Mouse (Mus musculus) lung, postnatal 10 days (tissue): ENCODE measurements around the gene Akap10.
"Not testable (repeated sequence)": the region's sequence is repeated elsewhere in the genome, so short reads cannot be mapped to it uniquely, and the experiment has no call there.

Experiments used
- DNase-seq: peaks from one replicate; pipeline ENCODE4 v3.0.0; 2021

Gene Akap10

DNA sequence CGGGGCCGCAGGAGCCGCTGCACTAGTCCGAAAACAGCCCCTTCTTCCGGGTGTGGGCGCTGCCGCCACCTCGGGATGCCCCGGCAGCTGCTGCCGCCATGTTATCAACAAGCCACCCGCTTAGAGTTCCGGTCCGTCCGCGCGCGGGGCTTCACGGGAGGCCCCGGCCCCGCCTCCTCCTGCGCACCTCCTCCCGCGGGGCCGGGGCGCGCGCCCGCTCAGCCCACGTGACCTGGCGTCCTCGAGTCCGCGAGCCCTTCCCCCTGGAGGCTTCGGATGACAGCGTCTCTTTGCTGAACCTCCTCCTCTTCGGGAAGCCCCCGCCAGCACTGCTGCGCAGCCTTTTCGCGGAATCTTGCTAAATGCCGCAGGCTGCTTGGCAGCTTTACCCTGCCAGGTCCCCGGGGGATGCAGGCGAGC lies at the start of gene Akap10:
TSS of gene Akap10 (minus strand) at position 155 of the 420 bp plus-strand sequence.
- peak; percentile 96 for DNase-seq

DNA sequence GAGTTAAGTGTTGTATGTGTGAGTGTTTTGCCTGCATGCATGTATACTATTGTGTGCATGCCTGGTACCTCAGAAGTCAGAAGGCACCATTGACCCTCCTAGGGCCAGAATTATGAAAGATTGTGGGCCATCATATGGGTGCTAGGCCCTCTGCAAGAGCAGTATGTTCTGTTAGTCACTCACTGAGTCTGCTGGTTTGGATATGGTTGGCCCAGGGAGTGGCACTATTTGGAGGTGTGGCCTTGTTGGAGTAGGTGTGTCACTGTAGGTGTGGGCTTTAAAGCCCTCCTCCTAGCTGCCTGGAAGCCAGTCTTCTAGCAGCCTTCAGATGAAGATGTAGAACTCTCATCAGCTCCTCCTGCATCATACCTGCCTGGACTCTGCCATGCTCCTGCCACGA lies 45.7 kb upstream of the Akap10 start:
- DNase-seq, result no peak

GRCm38 (mm10) chr11:61974106-61974707 lies 44.2 kb upstream of the Akap10 start:
- DNase-seq, result no peak

DNA sequence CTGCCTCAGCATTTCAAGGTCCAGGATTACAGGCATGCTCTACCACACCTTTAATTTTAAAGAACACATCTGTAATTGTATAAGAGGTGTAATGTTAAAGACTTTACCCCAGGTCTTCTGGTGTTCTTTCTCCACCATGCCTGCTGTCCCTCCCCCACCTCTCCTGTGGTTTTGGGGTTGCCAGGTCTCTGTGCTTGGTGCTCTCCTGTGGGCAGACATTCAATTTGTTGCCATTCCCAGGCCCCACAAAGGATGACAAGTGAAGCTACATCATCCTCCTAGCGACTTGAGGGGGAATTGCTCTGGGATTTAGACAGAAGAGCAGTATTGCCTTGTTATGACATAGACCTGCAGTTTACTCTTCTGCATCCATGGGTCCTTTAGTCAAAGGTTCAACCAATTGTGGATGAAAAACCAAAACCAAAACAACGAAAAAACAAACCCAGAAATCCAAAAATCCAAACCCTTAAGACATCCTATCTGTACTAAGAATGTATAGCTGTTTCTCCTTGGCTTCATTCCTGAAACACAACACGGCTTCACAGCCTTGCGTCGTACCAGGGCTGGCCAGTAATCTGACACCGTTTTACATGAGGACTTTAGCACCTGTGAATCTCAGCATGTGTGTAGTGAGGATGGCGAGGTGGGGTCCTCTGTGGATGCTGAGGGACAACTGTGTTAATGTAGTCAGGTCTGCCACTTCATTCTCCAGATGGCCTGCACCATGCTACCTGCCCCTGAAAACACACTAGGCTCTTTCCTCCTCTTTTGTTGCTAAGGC lies 41.6 kb upstream of the Akap10 start:
- DNase-seq, result no peak

DNA sequence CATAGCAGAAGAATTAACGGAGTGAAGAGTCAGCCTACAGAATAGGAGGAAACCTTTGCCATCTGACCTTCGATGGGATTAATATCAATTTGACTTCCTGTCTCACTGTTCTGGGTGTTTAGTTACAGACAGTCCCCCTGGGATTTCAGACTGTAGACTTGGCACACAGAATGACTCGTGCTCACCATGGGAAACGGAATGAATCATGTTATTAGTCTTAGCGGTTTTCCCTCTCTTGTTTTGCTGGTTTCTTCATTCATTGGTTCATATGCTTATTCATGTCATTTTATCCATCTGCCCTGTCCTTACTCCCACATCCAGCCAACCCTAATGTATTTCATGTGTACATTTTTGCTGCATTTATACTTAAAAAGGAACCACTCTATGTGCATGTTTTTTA lies 40.8 kb upstream of the Akap10 start:
- peak; percentile 16 for DNase-seq

- no peak for DNase-seq
Observed at GRCm38 (mm10) chr11:61968875-61969274, 38.8 kb upstream of the Akap10 start.

- DNase-seq, result no peak
Observed at GRCm38 (mm10) chr11:61967034-61967433, 37.0 kb upstream of the Akap10 start.

- no peak for DNase-seq
Observed at GRCm38 (mm10) chr11:61964611-61965010, 34.6 kb upstream of the Akap10 start.

GRCm38 (mm10) chr11:61963193-61963592 lies 33.1 kb upstream of the Akap10 start:
- no peak for DNase-seq

GRCm38 (mm10) chr11:61962684-61963083 lies 32.6 kb upstream of the Akap10 start:
- DNase-seq, result no peak

DNA sequence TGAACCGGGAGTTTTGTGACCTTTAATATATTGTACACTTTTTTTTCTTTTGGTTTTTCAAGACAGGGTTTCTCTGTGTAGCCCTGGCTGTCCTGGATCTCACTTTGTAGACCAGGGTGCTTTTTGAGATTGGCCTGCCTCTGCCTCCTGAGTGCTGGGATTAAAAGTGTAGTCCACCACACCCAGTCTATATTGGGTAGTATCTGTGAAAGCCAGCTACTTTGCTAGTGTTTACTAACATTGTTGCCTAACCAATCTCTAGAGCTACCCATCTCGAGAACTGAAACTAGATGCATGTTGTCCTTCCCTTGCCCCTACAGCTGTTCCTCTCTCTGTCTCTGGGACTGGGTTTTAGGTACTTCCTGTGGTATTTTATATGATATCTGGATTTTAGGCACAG lies 30.0 kb upstream of the Akap10 start:
- no peak for DNase-seq

- DNase-seq, result not testable (repeated sequence)
Observed at GRCm38 (mm10) chr11:61958706-61959105, 28.7 kb upstream of the Akap10 start.

GRCm38 (mm10) chr11:61957296-61957813 lies 27.3 kb upstream of the Akap10 start:
- no peak for DNase-seq

DNA sequence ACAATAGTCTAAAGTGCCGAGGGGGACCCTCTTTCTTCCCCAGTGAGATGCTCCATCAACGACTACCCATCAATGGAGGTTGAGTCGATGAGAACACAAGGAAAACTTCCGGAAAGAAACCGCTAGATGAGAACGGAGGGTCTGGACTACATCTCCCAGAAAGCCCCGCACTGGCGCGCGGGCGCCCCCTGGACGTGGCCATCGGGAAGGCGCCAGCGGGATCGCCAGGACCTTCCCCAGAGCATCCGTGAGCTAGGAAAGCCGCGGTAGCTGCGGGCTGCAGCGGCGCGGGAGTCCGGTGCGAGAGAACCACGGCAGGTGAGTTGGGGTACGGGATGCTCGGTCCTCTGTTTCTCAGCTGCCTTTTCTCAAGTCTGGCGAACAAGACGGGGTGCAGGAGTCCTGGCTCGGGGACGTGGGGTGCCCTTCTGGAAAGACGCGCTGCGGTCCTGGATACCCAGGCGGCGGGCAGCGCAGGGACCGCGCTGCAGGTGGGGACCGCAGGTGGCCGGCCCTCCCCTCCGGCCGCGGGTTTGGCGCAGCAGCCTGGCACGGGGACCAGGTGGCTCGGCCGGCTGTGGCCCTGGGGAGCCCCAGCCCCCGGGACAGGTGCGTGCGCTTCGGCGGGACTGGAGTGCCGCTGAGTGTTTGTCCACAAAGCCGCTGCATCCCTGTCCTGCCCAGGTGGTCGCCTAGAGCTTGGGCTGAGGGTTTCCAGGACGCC lies 26.7 kb upstream of the Akap10 start, which contains the start of gene Specc1:
TSS of gene Specc1 (plus strand) at position 192 of the 724 bp plus-strand sequence.
- DNase-seq, result peak; percentile 93

GRCm38 (mm10) chr11:61955951-61956350 lies 25.9 kb upstream of the Akap10 start:
- no peak for DNase-seq

DNA sequence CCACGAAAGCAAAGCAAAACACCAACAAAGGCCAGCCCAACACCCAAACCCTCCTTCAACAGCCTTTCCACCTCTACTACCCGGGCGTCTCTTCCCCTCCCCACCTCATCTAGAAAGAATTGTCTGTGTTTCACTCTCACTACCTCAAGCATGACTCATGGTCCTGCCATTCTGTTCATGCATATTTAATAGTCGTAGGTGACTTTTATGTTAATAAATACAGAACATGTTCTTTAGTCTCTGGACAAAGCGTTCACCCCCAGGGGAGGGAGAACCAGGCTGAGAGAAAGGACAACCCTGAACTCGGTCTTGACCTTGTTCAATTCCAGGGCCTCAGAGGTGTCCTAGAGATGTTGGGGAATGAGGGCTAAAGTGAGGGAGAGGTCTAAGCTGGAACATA lies 25.1 kb upstream of the Akap10 start:
- DNase-seq, result no peak

DNA sequence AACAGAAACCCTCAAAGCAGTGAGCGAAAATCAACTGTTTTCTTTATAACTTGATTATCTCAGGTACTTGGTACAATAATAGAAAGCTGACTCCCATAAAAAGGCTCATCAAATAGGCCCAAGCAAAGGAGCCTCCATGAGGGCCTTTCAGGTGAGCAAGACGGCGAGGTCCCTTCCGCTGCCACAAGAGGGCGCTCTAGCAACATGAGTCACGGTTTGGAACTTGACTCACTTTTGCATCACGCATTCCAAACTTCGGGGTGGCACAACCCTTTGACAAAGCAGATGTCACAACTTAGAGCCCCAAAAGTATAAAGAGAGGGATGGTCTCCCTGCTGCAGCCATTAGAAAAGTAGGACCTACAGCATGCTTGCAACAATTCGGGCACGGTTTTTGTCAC lies 20.6 kb upstream of the Akap10 start:
- DNase-seq, result peak; percentile 87

GRCm38 (mm10) chr11:61949315-61949714 lies 19.3 kb upstream of the Akap10 start:
- DNase-seq, result peak; percentile 71

DNA sequence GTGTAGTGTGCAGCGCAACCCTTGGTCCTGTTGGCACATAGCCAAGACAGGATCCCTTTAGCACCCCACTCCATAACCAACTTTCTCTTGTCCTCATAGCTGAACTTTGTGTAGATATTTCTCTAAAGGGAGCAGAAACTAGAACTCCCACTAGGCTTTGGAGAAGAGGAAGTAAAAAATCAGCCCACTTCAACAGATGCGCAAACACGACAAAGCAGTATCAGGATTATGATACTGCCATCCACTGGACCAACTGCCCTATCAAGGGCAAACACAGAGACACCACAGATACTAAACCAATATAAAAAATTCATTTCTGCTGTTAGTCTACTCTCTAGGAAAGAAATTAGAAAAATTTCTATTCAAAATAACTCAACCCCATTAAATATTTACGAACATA lies 16.6 kb upstream of the Akap10 start:
- DNase-seq, result no peak

DNA sequence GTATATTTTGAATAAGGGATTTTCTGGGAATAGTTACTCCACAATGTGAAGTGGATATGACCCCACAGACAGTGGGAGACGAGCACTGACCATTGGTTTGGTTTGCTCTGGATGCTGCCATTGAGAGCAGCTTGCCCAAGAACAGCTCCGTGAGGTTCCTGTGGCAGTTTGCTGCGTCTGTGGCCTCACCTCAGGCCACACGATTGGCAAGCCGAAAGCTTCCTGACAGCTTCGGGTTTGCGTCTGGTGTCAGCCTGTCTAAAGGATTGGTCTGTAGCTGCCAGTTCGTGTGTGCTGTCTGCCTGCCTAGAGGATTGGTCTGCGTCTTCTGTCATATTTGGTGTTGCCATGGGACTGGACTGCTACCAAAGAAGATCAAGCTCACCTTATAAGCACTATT lies 14.4 kb upstream of the Akap10 start:
- no peak for DNase-seq

- no peak for DNase-seq
Observed at GRCm38 (mm10) chr11:61942903-61943302, 12.9 kb upstream of the Akap10 start.

GRCm38 (mm10) chr11:61937761-61938160 lies 7.7 kb upstream of the Akap10 start:
- DNase-seq, result no peak
